Mouse (Mus musculus): ENCODE results near the gene Dicer1.

GRCm38 (mm10) chr12:104672976-104673375 lies 78.8 kb downstream of the Dicer1 start:
- TF ChIP-seq CTCF (IDR thresholded peaks at IDR 0.05) (no peak), EP300 (IDR thresholded peaks at IDR 0.05) (no peak)

All from lung, postnatal 0 days (tissue).